Mouse (Mus musculus) A20 (cell line): ENCODE results near the gene Gbx1.
A peak's percentile ranks its signal among the peaks of the same experiment; 100 is the strongest.

Source experiments
- DNase-seq: peaks from one replicate; pipeline ENCODE4 v3.0.0-alpha.2; 2011; ENCODE audit warnings: low read depth, low spot score

Gene Gbx1

DNA sequence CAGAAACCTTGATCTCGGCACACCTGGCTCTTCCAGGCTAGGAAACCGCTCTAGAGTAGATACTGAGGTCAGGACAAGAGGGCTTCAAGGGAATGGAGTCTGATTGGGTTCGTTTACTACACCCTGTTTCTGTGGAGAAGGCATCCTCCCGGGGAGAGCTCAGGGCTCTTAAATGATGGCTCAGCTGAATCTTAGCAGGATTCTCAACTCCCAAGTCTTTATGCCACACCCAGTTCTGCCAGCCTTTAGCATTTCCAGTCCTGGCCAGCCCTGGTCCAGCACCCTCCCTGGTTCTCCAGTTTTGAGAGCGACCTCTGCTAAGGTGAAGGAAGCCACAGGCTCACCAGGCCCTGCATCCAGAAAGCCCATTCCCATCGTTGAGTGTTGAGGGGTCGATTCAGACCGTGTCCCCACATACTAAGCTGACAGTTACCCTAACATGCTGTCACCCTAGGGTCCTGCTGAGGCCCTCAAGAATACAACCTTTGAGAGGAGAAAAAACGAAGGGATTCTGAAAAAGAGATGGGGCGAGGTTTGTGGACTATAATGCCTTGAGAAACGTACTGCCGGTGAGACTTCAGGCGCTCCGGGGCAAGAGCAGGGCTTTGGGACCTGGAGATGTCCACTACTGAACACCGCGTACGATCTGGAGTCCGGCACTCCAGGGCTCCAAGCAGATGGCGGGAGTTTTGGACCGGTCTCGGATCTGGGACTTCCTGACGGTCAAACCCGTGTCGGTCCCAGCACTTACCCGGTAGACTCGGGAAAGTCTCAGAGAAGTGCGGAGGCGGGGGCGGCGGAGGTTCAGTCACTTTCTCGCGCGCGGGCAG lies 1.4 kb downstream of the Gbx1 start:
- no peak for DNase-seq

GRCm38 (mm10) chr5:24524522-24524921 lies 2.5 kb downstream of the Gbx1 start:
- DNase-seq, result no peak

DNA sequence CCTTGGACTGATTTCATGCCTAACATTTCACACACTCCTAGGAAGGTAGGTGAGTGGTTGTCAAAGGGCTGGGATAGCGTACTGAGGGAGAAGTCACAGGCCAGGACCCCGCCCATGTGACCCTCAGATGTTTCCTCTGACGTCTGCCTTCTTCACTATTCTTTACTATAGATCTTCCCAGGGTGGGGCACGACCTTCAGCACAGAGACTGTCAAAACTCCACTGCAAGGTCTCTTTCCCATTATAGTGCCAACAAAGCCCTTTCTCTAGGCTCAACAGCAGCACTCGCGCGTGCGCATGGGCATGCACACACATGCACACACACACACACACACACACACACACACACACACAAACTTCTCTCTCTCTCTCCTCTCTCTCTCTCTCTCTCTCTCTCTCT lies 3.2 kb downstream of the Gbx1 start:
- DNase-seq, result no peak

GRCm38 (mm10) chr5:24521366-24521765 lies 5.6 kb downstream of the Gbx1 start:
- DNase-seq, result no peak

- no peak for DNase-seq
Measured at GRCm38 (mm10) chr5:24512271-24512670, 14.7 kb downstream of the Gbx1 start.

- peak; percentile 49 for DNase-seq
Measured at GRCm38 (mm10) chr5:24510635-24511034, 16.4 kb downstream of the Gbx1 start.

DNA sequence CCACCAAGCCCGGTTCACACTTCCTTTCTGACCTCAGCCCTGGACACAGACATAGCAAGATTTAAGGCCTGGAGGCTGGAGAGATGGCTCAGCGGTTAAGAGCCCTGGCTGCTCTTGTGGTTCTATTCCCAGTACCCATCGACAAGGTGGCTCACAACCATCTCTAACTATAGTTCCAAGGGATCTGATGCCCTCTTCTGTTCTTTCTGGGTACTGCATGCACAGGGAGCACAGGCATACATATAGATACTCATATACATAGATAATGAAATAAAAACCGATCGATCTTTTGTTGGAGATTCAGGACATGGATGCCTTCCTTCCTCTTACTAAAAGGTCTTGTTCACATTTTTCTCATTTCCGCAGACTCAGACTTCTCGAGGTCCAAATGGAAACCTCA lies 18.6 kb downstream of the Gbx1 start:
- DNase-seq, result peak; percentile 14

DNA sequence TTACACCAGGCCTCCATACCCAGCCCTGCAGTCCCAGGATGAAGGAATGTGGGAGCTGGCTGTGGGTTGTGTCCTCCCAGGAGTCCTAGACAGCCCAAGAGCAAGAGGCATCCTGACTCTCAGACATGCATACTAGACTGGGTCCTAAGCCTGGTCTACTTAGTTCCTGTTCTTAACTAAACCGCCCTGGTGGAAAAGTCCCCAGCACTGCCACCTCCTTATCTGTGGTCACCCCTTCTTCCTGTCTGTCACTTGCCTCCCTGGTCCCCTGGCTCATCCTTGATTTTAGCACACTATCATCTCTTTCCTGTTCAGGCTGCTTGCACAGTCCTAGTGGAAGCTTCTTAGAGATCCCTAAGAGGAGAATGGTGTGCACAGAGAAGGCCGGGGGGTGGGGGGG lies 21.5 kb downstream of the Gbx1 start:
- no peak for DNase-seq

DNA sequence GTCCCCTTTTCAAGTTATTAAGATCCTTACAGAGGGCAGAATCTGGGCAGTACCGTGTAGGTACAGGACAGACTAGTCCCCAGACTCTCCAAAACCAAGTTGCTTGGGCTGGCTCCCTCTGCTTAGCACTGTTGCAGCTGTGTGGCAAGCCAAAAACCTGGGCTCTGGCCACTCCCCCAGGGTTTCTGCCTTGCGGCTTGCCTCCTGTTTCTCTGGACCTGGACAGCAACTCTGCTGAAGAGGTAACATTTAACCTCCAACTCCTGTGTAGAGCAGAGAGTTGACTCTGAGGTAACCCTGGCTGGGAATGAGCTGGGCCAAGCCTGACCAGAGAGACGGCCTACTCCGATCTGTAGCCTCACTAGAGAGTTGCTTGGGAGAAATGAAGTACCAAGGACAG lies 24.2 kb downstream of the Gbx1 start:
- DNase-seq, result no peak

DNA sequence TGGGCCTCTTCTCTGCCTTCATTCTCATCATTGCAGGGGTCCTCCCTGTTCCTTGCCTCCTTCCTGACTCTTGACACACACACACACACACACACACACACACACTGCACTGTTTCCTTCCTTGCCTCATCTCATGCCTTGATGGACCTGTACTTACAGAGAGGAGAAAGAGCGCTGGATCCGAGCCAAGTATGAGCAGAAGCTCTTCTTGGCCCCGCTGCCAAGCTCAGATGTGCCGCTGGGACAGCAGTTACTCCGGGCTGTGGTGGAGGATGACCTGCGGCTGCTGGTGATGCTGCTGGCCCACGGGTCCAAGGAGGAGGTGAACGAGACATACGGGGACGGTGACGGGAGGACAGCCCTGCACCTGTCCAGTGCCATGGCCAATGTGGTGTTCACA lies 26.2 kb downstream of the Gbx1 start:
- no peak for DNase-seq

DNA sequence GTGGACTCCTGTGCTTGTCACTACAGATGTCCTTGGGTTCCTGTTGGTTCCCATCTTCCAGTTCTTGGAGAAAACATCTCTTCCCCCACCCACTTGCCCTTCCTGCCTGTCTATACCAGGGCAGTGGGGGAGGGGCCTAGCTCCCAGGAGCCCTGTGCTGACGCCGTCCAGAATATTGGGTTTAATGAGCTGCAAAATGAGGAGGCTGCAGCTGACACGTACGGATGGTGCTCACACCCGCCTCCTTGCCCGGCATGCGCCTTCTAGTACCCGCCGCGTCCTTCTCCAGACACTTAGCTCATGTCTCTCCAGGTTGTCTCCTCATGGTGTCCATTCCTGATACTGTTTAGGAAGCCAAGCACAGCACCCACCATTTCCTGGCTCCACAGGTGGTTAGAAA lies 27.9 kb downstream of the Gbx1 start:
- no peak for DNase-seq

- no peak for DNase-seq
Measured at GRCm38 (mm10) chr5:24497526-24497925, 29.5 kb downstream of the Gbx1 start.

DNA sequence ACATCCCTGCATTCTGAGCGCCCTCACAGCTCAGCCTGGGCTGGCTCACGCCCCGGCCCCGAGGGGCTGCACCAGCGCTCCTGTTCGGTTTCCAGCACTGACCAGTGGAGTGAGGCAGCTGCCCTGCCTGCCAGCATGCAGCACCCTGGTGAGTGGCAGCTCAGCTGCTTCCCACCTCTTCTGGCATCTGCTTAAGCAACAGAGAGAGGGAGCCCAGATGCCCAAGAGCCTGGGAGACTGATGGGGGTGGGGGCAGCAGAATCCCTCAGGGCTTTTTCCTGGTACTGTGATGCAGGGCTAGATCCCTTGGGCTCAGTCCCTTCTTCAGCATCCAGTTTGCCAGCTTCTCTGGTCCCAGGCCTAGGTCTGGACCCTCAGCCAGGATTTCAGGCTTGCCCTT lies 30.2 kb downstream of the Gbx1 start:
- no peak for DNase-seq

DNA sequence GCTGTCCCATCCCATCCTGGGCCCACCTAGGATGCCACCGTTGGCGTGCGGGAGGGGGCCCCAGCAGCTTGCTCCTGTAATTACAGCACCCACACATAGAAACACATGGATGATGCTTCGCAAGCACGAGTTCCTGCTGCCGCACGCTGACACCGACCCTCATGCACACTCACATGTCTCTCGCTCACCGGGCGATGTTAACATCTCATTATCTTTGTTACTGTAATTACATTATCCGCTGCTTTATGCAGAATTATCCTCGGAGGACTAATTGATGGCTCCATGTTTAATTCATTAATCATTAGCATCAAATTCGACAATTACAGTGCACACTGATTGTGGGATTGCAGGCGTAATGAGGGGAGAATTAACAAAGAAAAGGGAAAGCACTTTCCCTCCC lies 32.0 kb downstream of the Gbx1 start:
- no peak for DNase-seq

GRCm38 (mm10) chr5:24492546-24493285 lies 34.3 kb downstream of the Gbx1 start:
- no peak for DNase-seq

GRCm38 (mm10) chr5:24490413-24490920 lies 36.5 kb downstream of the Gbx1 start:
- no peak for DNase-seq

DNA sequence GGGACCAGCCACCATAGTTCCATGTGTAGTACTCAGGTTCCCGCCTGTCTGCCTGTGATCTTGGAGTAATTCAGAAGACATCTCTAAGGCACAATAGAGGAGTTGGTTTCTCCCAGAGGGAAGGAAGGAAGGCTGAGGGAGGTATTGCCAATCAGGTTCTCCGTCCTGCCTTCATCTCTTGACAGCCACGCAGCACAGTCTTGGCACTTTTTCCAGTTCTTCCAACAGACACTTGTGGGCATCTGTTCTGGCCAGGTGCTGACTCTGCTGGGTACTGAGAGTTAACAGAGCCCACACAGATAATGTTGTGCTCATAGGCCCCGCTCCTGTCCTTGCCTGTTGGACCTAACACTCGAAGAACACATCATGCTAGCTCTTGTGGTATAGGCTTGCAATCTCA lies 40.3 kb downstream of the Gbx1 start:
- no peak for DNase-seq

DNA sequence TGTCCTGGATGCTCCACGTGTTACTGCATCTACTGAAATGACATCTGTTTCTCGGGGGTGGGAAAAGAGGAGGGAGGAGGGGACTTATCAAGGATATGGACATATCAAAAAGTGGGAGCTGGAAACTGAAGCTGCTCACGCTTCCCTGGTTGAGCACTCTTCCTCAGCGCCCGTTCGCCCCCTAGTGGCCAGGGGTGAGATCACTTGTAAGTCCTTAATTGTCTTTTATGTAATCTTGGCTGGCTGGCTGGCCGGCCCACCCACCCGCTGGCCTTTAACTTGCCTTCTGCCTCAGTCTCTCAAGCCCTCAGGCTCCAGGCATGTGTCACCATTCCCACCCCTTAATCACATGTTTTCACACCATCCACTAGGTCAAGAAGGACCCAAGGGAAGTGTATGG lies 40.9 kb downstream of the Gbx1 start:
- peak; percentile 73 for DNase-seq

DNA sequence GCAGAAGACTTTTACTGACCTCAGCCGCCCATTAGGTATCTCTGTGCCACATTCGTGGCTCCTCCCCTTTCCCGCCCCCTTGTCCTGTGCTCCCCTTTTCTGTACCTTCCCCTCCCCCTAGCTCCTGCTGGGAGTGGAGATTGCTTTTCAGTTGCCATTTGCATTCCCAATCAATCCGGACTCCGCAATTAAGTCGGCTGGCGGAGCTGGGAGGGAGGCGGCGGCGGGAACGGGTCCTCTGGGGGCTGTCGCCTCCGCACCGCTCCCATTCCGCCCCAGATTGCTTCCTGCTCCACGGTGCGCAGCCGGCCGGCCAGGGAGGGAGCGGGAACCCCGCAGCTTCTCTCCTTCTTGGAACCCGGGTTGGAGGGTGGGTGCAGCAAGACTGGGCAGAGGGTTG lies 42.0 kb downstream of the Gbx1 start:
- DNase-seq, result no peak

- peak; percentile 39 for DNase-seq
Measured at GRCm38 (mm10) chr5:24483326-24483725, 43.7 kb downstream of the Gbx1 start.

- no peak for DNase-seq
Measured at GRCm38 (mm10) chr5:24482247-24483079, 44.5 kb downstream of the Gbx1 start.

- peak; percentile 39 for DNase-seq
Measured at GRCm38 (mm10) chr5:24481647-24482046, 45.4 kb downstream of the Gbx1 start.
